Mouse (Mus musculus): Measurements from ENCODE around the gene Amn.

Amn gene

DNA sequence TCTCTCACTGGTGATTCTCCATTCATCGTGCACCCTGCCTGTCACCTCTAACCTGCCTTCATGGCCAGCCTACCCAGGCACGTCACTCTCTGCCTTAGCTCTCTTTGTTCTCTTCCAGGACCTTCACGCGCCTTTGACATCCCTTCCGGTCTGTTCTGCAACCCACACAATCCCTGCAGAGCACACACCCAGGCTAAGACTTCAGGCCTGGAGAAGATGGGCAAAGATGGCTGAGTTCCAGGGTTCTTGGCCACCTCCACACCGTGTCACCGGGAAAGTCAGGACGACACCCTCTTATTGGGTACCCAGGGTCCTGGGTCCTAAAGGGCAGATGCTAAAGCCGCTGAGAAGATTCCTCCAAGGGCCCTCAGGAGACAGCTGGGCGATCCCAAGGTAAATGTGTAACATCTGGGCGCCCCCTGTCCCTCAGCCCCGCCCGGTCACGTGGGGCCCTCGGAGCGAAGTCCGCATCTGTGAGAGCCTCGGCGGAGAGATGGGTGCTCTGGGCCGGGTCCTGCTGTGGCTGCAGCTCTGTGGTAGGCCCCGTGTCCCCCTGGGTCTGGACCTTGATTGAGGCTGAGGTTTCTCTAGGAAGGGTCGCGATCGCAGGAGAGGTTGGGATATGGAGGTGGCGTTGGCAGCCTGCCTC lies at the start of gene Amn:
Amn (plus strand) TSS at position 467 of the 649 bp plus-strand sequence.
- no peak for DNase-seq

DNA sequence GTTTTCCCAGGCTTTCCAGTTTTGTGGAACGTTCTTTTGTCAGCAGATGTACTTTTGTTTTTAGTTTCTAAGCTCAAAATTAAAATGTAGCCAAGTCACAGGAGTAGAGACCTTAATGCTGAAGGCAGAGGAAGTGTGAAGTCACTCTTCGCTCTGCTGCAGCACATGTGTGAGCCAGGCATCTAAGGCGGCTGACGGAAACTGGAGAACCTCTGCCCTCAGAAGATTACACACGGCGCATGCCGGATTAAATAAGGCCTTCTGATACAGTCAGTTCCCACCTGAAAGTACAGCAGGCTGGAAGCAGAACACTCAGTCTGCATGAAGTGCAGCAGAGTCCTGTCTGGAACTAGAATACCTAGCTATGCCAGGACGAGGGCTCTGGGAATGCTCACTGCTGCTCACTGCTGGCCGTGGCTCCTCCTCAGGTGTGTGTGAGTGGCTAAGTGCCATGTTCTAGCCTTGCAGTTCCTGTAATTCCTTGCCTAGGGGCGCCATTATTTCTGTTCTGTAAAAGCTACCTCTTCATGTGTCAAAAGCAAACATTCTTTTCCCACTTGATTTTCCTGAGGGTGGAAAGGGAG lies 45.6 kb upstream of the Amn start:
- no peak for DNase-seq

DNA sequence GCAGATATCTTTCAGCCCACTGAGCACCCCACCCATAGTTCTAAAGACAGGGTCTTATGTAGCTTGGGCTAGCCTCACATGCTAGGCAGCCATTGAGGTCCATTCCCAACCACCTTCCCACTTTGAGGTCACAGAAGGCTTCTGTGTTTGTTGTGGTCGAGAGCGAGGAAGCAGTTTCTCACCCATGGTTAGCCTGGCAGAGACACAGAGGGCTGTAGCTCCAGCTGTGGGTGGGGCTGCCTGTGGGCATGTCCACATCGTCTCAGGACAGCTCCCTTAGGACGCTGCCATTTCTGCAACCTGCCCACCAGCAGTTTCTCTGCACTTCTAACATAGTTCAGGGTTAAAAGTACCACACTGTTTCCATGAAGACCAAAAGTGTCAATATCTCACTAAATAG lies 43.5 kb upstream of the Amn start:
- no peak for DNase-seq

GRCm38 (mm10) chr12:111228488-111228887 lies 42.4 kb upstream of the Amn start:
- DNase-seq = no peak

DNA sequence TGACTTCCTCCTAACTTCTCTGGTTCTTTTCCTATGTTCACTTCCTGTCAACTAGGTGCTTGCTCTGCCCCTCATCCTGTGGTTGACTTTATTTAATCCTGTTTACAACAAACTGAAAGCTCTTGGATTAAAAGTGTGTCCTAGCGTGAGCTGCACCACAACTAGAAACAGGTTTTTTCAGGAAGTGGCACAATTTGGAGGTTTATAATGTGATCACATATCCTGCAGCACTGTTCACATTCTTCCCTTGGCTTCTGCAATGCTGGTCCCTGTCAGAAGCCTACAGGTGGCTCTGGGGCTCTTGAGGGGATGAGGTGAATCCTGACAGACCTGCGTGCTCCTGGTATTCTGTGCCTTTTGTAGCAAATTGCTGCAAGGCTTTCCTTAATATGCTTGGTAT lies 40.1 kb upstream of the Amn start:
- no peak for DNase-seq

- no peak for DNase-seq
Observed at GRCm38 (mm10) chr12:111233798-111234197, 37.1 kb upstream of the Amn start.

DNA sequence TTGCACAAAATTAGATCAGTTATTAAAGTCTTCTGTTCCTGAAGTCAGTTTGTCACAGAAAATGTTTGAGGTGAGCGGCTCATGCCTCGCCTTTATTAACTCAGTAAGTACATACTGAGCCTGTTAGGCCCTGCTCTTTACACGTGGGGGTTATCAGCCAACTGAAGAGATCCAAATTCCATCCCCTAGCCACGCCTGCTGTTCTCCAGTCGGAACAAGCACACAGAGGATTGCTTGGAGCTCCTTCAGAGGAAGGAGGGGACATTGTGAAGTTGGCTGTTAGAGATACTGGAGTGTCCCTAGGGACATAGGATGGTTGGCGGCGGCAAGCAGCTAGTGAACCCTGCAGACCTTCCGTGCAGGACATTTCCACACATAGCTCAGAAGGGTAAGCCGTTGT lies 36.5 kb upstream of the Amn start:
- no peak for DNase-seq

- DNase-seq = no peak
Observed at GRCm38 (mm10) chr12:111235631-111236030, 35.3 kb upstream of the Amn start.

- no peak for DNase-seq
Observed at GRCm38 (mm10) chr12:111237611-111238188, 33.2 kb upstream of the Amn start.

GRCm38 (mm10) chr12:111238345-111238744 lies 32.5 kb upstream of the Amn start:
- DNase-seq = no peak

- peak; percentile 16 for DNase-seq
Observed at GRCm38 (mm10) chr12:111238778-111239177, 32.1 kb upstream of the Amn start.

DNA sequence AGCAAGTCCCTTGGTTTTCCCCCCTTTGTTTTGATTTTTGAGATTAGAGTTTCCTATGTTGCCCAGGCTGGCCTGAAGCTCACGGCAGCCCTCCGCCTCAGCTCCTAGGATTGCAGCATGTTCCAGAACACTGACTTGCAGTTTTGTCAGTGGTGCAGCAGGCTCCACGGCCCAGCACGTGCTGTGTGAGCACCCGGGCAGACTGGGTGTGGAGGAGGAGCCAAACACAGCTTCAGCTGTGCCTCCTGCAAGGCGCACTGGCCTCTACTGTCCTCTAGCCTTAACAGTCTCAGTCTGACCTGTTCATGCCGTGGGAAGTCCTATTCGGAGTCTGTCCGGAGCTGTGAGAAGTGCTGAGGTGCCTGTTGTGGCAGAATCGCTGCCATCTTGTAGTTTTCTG lies 31.0 kb upstream of the Amn start:
- DNase-seq = no peak

DNA sequence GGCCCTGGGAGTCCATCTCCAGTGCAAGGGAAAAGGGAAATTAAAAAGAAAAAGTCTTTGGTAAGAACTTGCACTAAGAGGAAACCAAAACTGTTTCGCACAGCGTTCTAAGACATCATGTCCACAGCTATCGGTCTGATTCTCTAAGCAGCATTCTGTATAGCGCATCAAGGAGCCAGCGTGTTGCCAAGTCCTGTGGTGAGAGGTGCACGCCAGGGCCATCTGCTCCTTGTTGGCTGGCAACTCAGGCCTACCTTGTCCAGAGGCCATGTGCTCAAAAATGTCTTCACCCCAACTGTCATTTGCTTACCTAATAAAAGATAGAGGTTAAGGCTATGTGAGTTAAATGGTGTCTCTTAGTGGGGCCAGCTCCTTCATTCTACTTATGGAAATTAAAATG lies 29.0 kb upstream of the Amn start:
- DNase-seq = no peak

- no peak for DNase-seq
Observed at GRCm38 (mm10) chr12:111242346-111242745, 28.5 kb upstream of the Amn start.

DNA sequence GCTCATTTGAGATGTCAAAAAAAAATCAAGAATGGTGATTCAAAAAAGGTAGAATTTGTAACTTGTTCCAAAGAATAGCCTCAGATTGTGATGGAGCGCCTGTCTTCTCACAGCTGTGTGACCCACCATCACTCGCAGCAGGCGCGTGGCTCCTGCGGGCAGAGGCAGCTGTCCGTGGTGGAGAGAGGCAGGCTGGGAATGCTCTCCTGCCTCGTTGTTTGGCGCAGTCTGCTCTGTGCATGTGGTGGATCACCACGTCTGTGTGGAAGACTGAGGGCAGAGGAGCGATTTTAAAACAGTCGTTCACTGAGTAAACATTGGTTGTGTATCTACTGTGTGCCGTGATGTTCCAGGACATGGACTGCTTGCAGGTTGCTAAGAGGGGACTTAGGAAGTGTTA lies 27.2 kb upstream of the Amn start:
- DNase-seq = no peak

DNA sequence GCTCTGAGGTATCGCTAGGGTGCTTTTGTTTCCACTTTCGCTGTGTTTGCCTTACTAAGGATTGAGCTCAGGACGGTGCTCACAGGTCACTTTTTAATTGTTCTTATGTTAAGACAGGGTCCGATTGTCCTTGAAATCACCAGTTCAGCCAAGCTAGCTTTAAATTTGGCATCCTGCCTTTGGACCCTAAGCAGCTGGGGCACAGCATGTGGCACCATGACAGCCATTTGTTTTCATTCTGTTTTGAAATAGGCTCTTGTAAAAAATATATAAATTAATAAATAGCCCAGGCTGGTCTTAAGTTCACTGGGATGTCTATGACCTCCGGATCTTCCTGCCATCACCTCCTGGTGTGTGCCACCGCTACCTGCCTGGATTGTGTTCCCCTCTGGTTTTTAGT lies 25.8 kb upstream of the Amn start:
- DNase-seq = no peak

DNA sequence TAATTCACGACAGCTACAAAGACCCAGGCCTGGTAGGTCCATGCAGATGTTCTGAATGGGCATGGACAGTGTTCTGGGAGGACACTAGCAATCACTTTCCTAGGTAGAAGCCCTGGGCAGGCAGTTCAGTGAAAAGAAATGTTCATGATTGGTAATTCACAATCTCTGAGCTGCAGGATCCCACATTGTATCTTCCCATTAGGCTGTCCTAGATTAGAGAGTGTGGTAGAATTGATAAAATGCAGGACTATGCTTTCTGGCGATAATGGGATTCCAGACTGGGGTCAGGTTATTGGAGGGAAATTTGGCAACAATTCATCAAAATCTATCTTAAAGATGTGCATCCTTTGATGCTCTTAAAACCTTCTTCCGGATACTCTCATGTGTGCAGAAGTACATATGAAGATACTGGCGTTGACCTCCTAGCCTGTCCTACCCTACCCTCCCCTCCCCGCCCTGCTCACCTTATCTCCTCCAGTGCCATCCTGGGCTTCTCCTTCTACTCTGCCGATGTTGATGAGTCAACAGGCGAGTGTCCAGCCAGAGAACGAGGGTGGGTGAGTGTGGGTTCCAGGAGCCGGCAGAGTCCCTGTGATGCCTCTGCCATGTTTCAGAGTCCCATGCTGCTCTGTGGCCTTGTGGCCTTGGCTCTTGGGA lies 24.0 kb upstream of the Amn start:
- no peak for DNase-seq

DNA sequence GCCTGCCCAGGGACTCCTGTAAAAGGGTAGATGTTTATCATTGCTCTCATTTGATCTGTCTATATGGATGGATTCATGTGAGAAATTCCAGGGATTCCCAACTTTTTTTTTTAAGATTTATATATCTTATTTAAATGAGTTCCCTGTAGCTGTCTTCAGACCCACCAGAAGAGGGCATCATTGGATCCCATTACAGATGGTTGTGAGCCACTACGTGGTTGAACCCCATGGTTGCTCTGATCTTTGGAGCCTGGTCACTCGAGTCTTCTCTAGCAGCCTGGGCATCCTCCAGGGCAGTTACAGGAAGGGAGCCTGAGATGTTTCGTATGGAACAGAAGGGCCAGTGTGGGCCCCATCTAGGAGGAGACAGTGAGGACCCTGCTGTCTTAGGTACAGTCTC lies 21.8 kb upstream of the Amn start:
- DNase-seq = no peak

DNA sequence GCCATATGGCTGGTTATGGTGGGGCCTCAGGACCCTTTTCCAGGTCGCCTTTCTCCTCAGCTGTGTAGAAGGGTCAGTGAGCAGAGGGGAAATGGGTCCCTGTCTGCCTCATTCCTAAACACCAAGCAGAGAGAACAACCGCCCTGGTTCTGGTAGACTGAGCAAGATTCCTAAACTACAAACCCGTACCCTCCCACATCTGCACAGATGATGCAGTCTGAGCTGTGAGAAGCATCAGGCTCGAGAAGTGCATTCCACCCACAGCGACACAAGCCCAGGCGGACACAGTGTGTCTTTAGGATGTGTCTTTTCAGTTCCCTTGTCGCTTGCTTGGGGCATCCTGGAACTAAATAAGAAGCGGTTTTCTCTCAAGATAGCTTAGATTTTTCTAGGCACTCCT lies 20.8 kb upstream of the Amn start:
- DNase-seq = no peak

GRCm38 (mm10) chr12:111251227-111251626 lies 19.7 kb upstream of the Amn start:
- no peak for DNase-seq

DNA sequence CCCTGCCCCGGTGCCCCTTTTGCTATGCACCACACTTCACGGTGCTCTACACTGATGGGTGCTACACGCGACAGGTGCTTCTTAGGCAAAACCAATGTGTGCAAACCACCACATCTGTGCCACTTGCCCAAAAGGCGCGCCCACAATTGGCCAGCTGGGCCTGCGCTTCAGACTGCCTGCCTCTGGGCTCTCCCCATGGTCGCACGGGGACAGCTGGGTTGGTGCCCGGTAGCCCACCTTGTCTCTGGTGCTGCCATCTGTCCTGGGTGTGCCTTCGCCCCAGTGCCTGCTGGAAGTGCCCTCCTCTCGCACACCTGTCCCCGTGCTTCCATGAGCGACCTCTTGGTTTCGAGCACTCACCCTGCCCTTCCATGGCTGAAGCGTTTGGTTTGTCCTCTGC lies 7.2 kb upstream of the Amn start:
- no peak for DNase-seq

GRCm38 (mm10) chr12:111265212-111265611 lies 5.7 kb upstream of the Amn start:
- no peak for DNase-seq

GRCm38 (mm10) chr12:111266592-111266991 lies 4.3 kb upstream of the Amn start:
- DNase-seq = no peak

GRCm38 (mm10) chr12:111267673-111268325 lies 3.1 kb upstream of the Amn start:
- no peak for DNase-seq
